Mouse (Mus musculus): Measurements from ENCODE around the gene 4930544D05Rik.

- TF ChIP-seq CTCF (IDR thresholded peaks at IDR 0.05; ENCODE audit: control insufficient read depth, insufficient read depth, insufficient replicate concordance, low read depth, low read length), result no peak
- TF ChIP-seq POLR2A (IDR thresholded peaks at IDR 0.05; ENCODE audit: control insufficient read depth, low read depth, low read length), result no peak
Observed at GRCm38 (mm10) chr11:70648512-70648911, 32.9 kb downstream of the 4930544D05Rik start.
